Mouse (Mus musculus) kidney, adult 18-20 months (tissue): ENCODE results near the gene Crisp2.
A peak's percentile ranks its signal among the peaks of the same experiment; 100 is the strongest.
"Not testable (repeated sequence)": the region's sequence is repeated elsewhere in the genome, so short reads cannot be mapped to it uniquely, and the experiment has no call there.

Source experiments
- DNase-seq: peaks from one replicate; pipeline ENCODE4 v3.0.0; 2021

Crisp2 gene

DNA sequence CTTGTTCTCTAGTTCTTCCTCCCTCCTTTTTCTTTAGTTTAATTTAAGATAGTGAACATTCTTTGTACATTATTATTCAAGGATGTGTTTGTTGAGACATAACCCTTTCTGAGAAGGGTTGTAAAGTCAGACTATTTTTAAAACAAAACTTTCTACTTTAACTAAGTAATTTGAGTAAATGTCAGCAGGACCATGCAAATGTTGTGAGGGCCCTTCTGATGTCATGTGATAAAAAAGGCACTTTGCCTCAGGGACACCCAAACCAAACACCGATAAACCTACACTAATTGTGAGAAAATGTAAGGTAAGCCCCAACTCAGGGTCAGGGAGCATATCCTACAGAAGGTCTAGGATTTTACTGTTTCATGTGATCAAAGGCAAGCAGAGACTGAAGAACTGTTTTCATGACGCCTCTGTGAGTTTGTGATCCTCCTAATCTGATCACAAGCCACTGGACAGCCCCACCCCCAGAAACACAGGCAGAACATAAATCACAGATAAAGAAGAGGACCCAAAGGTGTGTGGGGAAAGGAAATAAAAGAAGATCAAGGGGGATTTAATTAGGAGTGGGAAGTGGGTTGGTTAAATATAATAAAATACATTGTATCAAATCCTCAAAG is at the start of gene Crisp2:
Gene Crisp2, minus strand, starts transcription at position 51 of the 620 bp plus-strand sequence.
- DNase-seq: no peak

DNA sequence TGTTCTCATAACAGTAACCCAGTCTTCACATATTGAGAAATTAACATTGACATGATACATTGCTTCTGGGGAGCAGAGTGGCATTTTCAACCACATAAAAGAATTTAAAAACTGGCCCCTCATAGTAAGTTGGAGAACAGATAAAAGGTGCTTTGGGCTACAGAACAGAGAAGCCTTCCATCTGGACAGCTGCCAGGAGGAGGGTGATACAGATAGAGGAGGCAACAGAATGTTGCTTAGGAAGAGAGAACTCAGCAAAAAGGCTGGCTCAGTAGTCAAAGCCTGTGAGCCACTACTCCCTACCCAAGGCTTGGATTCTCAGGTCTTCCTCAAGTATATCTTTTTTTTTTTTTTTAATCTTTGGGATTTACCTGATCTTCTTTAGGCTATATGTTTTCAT is 48.3 kb upstream of the Crisp2 start:
- DNase-seq: no peak

DNA sequence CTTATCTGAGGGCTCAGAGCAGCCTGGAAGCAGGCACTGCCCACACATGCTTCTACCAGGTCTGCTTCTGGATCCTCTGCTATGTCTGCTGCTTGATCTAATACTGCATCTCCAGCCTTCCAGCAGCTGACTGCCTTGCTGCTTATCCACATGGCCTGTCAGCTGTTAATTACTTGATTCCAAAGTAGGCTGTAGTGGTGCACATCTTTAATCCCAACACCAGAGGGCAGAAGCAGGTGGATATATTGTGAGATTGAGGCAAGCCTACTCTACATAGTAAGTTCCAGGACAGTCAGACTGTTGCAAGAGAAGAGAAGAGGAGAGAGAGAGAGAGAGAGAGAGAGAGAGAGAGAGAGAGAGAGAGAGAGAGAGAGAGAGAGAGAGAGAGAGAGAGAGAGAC is 30.5 kb upstream of the Crisp2 start:
- no peak for DNase-seq

DNA sequence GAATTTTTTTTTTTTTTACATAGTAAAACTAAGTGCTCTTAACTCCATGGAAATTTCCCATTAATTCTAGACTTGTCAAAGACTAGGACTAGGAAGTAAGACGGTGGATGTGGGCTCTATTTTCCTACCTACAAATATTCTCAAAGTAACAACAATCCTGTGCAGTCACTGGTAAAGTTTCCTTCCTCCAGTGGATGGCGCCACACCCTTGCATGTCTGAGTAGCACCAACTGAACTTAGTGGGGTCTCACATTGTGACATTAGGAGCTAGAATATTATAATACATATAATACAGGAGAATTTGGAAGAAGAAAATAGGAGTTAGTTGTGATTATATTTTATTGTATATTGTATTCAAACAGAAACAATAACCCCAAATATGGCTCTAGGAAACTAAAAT is 25.1 kb upstream of the Crisp2 start:
- no peak for DNase-seq

DNA sequence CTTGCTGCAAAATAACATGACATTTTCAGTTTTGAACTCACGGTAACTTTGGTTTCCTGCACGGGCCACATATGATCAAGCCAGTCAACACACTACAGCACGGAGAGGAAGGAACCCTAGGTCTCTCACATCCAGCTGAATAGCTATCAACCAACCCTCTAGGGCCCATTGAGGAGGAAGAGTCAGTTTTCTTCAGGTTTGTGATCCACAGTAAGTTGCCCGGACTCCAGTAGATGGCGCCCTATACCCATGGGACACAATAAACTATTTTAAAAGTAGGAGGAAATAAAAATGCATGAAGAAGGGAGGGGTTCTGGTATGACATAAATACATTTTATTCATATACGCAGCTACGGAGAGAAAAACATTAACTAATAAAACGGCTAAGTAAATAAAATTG is 17.7 kb upstream of the Crisp2 start:
- peak; percentile 26 for DNase-seq

DNA sequence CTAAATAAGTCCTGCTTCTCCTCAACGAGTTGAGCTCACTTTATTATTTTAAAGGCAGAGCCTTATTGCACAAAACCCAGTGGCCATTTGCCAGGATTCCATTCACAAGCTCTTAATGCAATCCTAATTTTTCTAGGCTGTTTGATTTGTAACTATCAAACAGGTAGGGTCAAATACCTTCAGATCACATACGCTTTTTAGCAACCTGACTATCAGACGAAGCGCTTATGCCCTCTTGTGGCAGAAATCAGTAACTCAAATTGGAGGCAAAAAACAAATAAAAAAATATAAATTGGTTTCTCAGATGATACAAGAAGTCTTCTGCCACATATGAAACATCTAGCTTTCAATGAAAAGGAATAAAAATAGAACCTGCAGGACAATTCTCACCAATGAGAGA is 17.0 kb upstream of the Crisp2 start:
- DNase-seq: no peak

DNA sequence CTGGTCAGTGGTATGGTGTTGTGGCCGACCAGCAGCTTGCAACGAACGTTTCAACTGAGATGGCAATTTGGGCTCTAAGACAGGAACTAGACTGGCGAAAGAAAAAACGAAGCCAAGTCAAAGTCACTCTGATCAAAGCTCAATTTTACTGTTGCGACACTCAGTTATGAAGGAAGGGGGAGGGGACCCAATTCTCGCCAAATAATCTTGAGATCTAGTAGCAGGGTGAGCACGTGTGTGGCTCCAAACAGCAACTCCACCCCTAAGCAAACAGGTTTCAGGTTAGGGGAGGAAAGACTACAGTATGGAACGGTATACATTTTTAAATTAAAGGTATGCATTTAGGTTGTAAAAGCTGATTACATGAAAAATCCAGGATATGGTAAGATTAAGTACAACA is 14.7 kb upstream of the Crisp2 start:
- no peak for DNase-seq

DNA sequence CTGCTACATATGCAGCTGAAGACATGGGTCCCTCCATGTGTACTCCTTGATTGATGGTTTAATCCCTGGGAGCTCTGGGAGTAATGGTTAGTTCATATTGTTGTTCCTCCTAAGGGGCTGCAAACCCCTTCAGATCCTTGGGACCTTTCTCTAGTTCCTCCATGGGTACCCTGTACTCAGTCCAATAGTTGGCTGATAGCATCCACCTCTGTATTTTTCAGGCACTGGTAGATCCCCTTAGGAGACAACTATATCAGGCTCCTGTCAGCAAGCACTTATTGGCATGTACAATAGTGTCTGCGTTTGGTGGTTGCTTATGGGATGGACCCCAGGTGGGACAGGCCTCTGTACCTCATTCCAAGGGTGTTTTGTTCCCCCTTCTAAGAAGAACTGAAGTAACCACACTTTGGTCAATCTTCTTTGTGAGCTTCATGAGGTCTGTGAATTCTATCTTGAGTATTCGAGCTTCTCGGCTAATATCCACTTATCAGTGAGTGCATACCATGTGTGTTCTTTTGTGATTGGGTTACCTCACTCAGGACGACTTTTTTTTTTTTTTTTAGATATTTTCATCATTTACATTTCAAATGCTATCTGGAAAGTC is 10.6 kb upstream of the Crisp2 start:
- no peak for DNase-seq

DNA sequence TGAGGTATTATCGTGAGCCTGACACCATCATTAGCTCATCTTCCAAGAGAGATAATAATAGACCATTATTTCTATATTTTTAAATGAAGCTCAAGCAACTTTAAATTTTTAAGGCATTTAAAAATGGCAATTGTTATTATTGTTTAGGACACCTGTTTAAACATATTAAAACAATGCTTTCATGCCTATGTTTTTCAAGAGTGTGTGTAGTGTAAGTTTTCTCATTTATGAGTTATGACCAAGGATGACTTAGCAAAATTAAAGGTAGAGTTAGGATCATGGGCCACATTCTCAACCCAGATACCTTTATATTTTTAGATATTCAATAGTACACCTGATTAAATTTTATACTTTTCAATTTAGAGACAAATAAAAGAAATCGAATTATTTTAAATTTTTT is 5.5 kb upstream of the Crisp2 start:
- DNase-seq: no peak

DNA sequence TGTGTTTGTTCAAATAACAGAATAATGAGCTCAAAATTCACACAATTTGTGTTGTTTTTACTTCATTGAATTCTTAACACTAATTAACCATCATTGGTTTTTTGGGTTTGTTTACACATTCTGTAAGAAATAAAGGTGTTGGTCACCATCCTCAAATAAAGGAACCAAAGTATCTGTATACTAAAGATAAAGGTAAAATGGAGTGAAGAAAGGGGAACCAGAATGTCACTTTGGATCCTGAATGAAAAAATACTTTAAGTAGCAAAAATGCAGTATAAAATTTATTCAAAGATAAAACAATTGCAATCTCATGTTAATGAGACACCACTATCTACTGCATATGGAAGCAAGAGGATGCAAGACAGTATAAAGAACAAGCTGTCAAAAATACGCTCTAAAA is 4.8 kb upstream of the Crisp2 start:
- no peak for DNase-seq

DNA sequence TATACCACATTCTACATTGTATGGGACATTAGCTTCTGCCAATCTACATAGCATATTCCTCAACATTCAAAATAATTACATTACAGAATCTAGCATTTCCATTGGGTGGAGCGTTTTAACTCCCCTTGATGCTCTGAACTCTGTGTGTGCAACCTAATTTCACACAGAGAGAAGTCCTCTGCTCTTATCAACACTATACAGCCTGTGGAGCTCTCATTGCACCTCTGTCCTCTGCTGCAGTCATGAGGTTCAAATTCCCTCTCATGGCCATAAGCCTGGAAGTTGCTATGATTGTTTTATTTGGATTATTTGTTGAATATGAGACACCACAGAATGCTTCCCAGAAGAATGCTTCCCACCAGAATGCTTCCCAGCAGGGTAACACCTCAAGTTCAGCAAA is 4.1 kb upstream of the Crisp2 start, which contains the start of gene Rhag:
Gene Rhag, plus strand, starts transcription at position 193 of the 400 bp plus-strand sequence.
- no peak for DNase-seq

DNA sequence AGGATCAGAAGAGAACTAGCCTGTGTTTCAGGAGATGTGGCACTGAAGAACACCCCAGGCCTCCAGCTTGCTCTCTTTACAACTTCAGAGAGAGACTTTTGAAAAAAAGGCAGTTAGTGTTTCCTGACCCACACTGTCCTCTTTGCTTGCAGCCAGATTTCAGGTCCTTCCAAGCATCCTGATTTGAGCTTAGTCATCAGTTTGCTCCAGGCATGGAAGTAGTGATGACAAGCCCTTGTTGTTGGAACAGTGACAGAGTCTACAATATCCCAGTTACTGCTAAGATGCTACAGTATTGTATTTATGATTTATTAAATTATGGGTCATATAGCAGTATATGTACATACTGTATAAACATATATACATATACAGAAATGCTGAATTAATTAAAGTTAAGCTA is 1.3 kb upstream of the Crisp2 start:
- no peak for DNase-seq

DNA sequence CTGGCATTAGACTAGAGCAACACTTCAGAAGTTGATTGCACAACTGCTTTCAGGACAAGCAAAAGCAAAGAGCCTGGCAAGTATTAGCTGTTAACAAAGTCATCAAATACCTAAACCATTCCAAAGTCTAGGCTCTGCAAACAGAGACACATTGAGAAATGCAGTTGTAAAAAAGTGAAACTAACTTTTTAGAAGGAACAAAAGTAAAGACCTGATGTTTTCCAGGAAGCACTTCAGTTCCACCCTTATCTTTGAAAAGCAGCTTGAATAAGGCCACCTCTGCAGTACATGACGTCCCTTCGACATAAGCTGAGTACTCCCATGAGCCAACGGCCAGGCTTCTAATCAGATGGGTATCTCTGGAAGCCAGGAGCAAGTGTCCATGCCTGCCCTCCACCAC is 253 bp downstream of the Crisp2 start:
- no peak for DNase-seq

DNA sequence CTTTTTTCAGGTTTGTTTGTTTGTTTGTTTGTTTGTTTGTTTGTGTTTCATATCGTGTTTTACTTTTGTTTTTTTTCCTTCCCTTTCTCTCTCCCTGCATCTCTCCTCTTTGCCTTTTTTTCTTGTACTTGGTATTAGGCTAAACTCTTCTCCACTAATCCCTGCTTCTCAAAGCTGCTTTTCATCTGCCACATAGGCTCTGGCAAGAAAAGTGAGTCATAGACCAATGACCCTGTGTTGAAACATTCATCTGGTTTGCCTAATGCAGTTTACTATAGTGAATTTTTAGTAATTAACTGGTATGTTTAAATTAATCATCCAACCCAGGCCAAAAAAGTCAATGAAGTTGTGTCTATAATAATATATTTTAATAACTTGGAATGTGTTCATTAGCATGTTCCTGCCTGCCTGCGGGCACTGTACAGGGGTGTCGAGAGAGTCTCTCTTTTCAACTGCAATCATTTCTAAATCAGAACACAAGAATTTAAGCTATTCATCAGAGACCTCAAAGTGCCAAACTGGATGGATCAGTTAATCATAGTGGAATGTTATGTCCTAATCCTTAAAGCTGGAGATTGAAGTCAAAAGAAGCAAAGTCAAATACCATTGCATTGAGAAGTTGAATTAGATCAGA is 4.0 kb downstream of the Crisp2 start:
- DNase-seq: no peak

DNA sequence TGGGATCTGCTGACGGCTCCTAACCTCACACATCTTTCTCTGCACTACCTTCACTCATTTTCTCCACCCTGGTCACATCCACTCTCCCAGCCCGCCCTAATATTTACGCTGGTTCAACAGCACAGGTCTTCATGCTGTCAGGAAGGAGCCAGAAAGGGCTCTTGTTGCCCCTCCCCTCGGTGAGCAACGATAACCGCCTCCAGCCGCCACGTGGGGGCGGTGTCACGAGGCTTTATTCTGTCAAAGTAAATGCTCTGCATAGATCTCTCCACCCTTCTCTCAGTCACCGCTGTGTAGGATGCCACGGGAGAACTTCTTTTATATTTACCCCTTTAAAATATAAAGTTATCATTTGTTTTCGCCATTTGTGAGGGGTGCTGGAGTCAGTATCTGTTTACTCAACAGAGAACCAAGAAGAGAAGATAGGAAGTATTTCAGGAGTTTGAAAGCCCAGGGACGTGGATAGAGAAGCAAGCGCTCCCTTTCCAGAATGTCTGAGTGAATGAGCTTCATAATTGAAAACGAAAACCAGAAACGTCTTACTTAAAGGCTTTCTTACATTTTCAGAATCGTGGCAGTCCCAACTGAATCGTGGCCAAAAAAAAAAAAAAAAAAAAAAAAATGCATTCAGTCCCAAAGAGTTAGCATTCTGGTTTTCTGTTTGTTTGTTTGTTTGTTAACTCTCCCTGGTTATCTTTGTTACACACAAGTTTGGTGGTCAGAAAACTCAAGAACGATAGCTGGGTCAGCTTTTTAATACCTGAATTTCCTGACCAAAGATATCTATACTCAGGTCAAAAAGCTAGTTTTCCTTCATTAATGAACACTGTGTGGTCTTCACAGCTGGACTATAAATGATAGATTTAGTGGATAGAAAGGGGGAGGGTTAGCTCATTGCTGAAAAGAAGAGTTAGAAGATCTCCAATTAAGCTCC is 12.6 kb downstream of the Crisp2 start:
- DNase-seq: no peak

DNA sequence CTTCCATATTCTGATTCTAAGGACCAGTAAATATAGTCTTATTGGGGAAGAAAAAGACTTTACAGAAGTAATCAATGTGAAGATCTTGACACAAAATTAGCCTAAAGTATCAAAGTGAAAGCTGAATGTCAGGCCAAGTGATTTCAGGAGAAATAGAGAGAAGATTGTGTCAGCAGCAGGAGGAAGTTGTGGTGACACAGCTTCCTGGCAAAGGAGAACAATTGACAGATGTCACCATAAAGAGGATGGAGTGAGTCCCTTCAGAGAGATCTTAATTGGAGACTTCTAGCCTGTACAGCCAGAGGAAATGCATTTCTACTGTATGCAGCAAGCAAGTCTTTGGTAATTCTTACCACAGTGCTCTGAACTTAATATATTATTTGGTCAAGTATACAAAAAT is 16.9 kb downstream of the Crisp2 start:
- DNase-seq: no peak

DNA sequence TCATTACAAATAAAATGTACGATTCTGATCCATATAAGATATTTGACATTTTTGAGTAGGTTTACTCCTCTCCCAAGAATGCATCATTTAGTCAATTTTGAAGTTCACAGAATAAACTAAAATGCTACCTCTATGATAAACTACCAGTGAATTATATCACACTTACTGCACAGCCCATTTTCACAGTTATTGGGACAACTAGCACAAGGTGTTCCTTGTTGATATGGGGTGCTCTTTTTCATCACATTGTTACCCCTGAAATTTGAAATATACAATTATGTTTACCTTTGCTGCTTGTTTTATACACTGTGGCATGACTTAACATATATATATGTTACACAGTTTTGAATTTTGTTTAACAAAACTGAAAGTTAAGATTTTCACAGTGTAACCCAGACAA is 39.7 kb downstream of the Crisp2 start:
- no peak for DNase-seq

DNA sequence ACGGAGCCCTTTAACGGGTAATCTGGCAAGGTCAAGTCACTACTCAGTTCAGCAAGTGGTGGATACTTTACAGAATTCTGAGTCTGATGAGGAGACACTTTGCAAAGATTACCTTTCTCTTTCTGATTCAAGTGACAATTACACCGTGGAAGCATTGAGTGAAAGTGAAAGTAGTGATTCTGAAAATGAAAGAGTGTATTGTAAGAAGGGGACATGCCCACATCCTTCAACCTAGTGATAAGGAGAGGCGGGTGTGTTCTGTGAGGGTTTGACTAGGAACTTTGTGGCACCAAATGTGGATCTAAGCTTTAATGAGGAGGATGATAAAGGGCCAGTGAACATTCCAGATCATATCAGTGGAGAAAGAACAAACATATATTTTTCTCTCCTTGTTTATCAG is 43.1 kb downstream of the Crisp2 start:
- DNase-seq: no peak

DNA sequence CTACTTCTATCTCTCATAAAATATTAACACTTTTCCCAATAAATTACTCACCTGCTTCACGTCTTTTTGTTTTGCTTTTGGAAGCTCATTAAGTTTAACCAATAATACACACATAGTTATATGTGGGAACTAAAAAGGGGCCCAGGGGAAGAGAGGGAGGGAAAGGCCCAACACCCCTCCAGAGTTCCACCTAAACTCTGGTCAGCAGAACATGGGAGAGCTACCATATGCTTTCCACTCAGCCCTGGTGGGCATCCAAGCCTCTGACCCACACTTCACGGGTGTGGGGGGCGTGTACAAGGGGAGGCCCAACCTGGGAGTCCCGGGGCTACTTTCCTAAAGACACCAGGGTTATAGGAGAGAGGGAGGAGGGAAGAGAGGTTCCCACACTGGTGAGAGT is 75.1 kb downstream of the Crisp2 start:
- no peak for DNase-seq

DNA sequence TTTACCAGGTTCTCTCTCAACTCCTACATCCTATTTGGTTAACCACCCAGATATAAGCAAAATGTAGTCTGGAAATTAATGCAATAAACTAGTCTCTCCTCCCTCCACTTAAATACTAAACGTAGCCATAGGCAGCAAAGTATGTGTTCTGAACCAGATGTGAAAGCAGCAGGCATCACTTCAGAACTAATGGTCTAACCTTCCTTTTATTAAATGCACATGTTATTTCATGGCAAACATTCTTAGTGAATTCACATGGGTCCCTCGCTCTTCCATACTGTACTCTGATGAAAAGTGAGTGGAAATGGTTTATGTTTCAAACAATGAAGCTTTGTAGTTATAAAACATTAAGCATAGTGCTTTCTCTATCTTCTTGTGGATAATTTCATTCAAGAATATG is 75.5 kb downstream of the Crisp2 start:
- DNase-seq: no peak

DNA sequence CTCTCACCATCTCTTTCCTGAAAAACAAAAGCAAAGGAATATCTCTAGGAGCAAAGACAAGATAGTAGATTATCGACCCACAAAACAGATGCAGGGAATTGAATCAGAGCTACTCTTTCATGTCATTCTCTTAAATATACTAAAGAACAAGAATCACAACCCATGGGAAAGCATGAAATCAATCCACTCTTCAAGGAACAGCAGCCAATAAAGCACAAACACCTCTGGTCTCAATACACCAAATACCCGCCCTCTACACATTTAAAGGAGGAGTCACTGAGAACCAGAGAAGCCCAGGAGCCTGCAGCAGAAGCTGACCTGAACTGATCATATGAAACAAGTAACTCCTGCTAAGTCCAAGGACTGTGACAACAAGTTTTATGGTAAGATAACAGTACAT is 80.0 kb downstream of the Crisp2 start, which contains the start of gene Esp1:
Gene Esp1, plus strand, starts transcription at position 301 of the 400 bp plus-strand sequence.
- DNase-seq: no peak

DNA sequence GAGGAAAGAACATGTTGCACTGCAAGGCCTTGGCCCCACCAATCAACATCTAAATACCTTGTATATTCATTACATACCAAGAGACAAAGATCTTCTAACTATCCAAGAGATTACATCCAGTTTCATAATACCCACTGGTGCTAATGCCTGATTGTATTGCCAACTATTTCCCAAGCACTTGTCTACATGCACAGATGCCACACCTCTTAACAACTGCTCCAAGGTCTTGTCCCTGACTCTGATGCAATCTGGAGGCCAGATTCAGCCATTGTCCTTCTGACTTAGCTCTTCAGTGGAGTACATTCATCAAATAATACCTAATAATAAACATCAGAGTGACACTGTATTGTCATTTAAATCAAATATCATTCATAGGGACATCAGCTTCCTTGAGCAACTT is 89.7 kb downstream of the Crisp2 start:
- DNase-seq: not testable (repeated sequence)

DNA sequence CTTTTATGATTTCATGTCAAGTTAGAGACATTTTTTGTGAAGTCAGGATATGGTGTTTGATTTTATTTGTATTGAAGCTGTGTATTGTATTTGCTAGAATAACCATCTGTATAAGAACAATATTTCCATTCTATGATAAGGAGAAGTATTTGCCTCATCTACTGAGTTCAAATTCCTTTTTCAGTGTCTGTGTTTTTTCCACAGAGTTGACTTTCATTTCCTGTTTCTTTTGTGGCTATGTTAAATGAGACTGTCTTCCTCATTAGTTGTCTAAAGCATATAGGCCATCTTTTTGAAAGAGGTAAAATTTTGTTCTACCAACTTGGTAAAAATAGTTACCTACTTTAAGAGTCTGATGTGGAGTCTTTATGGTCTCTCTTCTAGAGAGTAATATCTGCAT is 90.5 kb downstream of the Crisp2 start:
- no peak for DNase-seq
